Mouse (Mus musculus): ENCODE results near the gene Gm20509.
"Not testable (repeated sequence)": the region's sequence is repeated elsewhere in the genome, so short reads cannot be mapped to it uniquely, and the experiment has no call there.

- not testable (repeated sequence) for TF ChIP-seq ZC3H11A (IDR thresholded peaks at IDR 0.05; ENCODE audit: borderline replicate concordance, low read depth, low read length); HCFC1 (IDR thresholded peaks at IDR 0.05; ENCODE audit: borderline replicate concordance, insufficient read depth, low read length); MAFK (IDR thresholded peaks at IDR 0.05; ENCODE audit: insufficient read depth, low read depth, low read length); CHD2 (IDR thresholded peaks at IDR 0.05; ENCODE audit: low read depth, low read length); ZNF384 (IDR thresholded peaks at IDR 0.05; ENCODE audit: low read depth, low read length)
Observed at GRCm38 (mm10) chr9:73079349-73079748, 22.9 kb upstream of the Gm20509 start.
